Mouse (Mus musculus): ENCODE data around the gene Srsf7. TPM values are rescaled to one million over a fixed set of nuclear protein-coding genes. Genes with fewer than 3 reads are reported as not detected.

The Srsf7 gene
- polyA plus RNA-seq, 1 experiment from 2014 or later: 949 TPM

GRCm38 (mm10) chr17:80166346-80166745, 40.8 kb downstream of the Srsf7 start:
- H3K27ac ChIP-seq: no peak overlapping the region
- H3K27me3 ChIP-seq (ENCODE audit: low read depth, poor library complexity, severe bottlenecking): no peaks in the 10 kb centered on the region
- no peak for DNase-seq (ENCODE audit: low spot score)
- no peak overlapping the region for H3K4me3 ChIP-seq
- no peaks in the 10 kb centered on the region for H3K9me3 ChIP-seq (replicated peaks)
- H3K4me1 ChIP-seq: peaks cover 23% of the 10 kb centered on the region
- H3K36me3 ChIP-seq: no peaks in the 10 kb centered on the region
- WGBS: 92% methylated on average over 6 of the region's 6 CpGs

GRCm38 (mm10) chr17:80165741-80166140, 41.4 kb downstream of the Srsf7 start:
- Histone ChIP-seq H3K27ac (no peak overlapping the region), H3K27me3 (ENCODE audit: low read depth, poor library complexity, severe bottlenecking) (no peaks in the 10 kb centered on the region), H3K36me3 (no peaks in the 10 kb centered on the region), H3K4me1 (peaks cover 23% of the 10 kb centered on the region), H3K4me3 (no peak overlapping the region), H3K9me3 (replicated peaks) (no peaks in the 10 kb centered on the region)
- 86% methylated on average over 6 of the region's 6 CpGs for WGBS
- no peak for DNase-seq (ENCODE audit: low spot score)

GRCm38 (mm10) chr17:80163991-80164390, 43.1 kb downstream of the Srsf7 start:
- no peaks in the 10 kb centered on the region for H3K36me3 ChIP-seq
- DNase-seq (ENCODE audit: low spot score): no peak
- no peaks in the 10 kb centered on the region for H3K9me3 ChIP-seq (replicated peaks)
- no peak overlapping the region for H3K4me3 ChIP-seq
- no peaks in the 10 kb centered on the region for H3K27me3 ChIP-seq (ENCODE audit: low read depth, poor library complexity, severe bottlenecking)
- WGBS: 95% methylated on average over 8 of the region's 8 CpGs
- H3K4me1 ChIP-seq: peaks cover 19% of the 10 kb centered on the region
- H3K27ac ChIP-seq: no peak overlapping the region

GRCm38 (mm10) chr17:80160454-80160853, 46.7 kb downstream of the Srsf7 start:
- DNase-seq (ENCODE audit: low spot score): no peak
- H3K9me3 ChIP-seq (replicated peaks): no peaks in the 10 kb centered on the region
- H3K27ac ChIP-seq: no peak overlapping the region
- WGBS: 79% methylated on average over 5 of the region's 5 CpGs
- no peaks in the 10 kb centered on the region for H3K4me1 ChIP-seq
- no peaks in the 10 kb centered on the region for H3K27me3 ChIP-seq (ENCODE audit: low read depth, poor library complexity, severe bottlenecking)
- no peak overlapping the region for H3K4me3 ChIP-seq
- no peaks in the 10 kb centered on the region for H3K36me3 ChIP-seq

GRCm38 (mm10) chr17:80157489-80157888, 49.6 kb downstream of the Srsf7 start:
- Histone ChIP-seq H3K9me3 (replicated peaks) (no peaks in the 10 kb centered on the region), H3K4me1 (no peaks in the 10 kb centered on the region), H3K27me3 (ENCODE audit: low read depth, poor library complexity, severe bottlenecking) (no peaks in the 10 kb centered on the region), H3K27ac (no peak overlapping the region), H3K4me3 (no peak overlapping the region), H3K36me3 (no peaks in the 10 kb centered on the region)
- WGBS: 94% methylated on average over 6 of the region's 6 CpGs
- DNase-seq (ENCODE audit: low spot score): no peak

- Histone ChIP-seq H3K27ac (no peak overlapping the region), H3K36me3 (no peaks in the 10 kb centered on the region), H3K9me3 (replicated peaks) (no peaks in the 10 kb centered on the region), H3K27me3 (ENCODE audit: low read depth, poor library complexity, severe bottlenecking) (no peaks in the 10 kb centered on the region), H3K4me1 (no peaks in the 10 kb centered on the region), H3K4me3 (no peak overlapping the region)
- no peak for DNase-seq (ENCODE audit: low spot score)
- 95% methylated on average over 8 of the region's 8 CpGs for WGBS
These were observed 50.2 kb downstream of the Srsf7 start for GRCm38 (mm10) chr17:80156905-80157304.

GRCm38 (mm10) chr17:80153631-80154030, 53.5 kb downstream of the Srsf7 start:
- Histone ChIP-seq H3K27ac (no peak overlapping the region), H3K4me1 (no peaks in the 10 kb centered on the region), H3K27me3 (ENCODE audit: low read depth, poor library complexity, severe bottlenecking) (no peaks in the 10 kb centered on the region), H3K9me3 (replicated peaks) (no peaks in the 10 kb centered on the region), H3K4me3 (no peak overlapping the region), H3K36me3 (no peaks in the 10 kb centered on the region)
- no peak for DNase-seq (ENCODE audit: low spot score)
- 58% methylated on average over 2 of the region's 2 CpGs for WGBS

GRCm38 (mm10) chr17:80152767-80153630, 54.1 kb downstream of the Srsf7 start:
- H3K36me3 ChIP-seq: no peaks in the 10 kb centered on the region
- no peak for DNase-seq (ENCODE audit: low spot score)
- no peaks in the 10 kb centered on the region for H3K9me3 ChIP-seq (replicated peaks)
- no peaks in the 10 kb centered on the region for H3K27me3 ChIP-seq (ENCODE audit: low read depth, poor library complexity, severe bottlenecking)
- 62% methylated on average over 12 of the region's 12 CpGs for WGBS
- no peak overlapping the region for H3K27ac ChIP-seq
- H3K4me3 ChIP-seq: no peak overlapping the region
- H3K4me1 ChIP-seq: no peaks in the 10 kb centered on the region

- 23% methylated on average over 5 of the region's 5 CpGs for WGBS
- H3K4me3 ChIP-seq: no peak overlapping the region
These were observed 55.8 kb downstream of the Srsf7 start for GRCm38 (mm10) chr17:80151353-80151752.

More at GRCm38 (mm10) chr17:80151353-80151752, 55.8 kb downstream of the Srsf7 start:
- no peaks in the 10 kb centered on the region for H3K4me1 ChIP-seq
- H3K27me3 ChIP-seq (ENCODE audit: low read depth, poor library complexity, severe bottlenecking): no peaks in the 10 kb centered on the region
- no peak for DNase-seq (ENCODE audit: low spot score)
- no peak overlapping the region for H3K27ac ChIP-seq
- H3K9me3 ChIP-seq (replicated peaks): no peaks in the 10 kb centered on the region
- no peaks in the 10 kb centered on the region for H3K36me3 ChIP-seq

Other genes starting within 250 kb of the Srsf7 start
- gene Hnrnpll, start 145.0 kb downstream of the Srsf7 start, polyA plus RNA-seq (2016; fragmentation: Nextera tagmentation; extraction: Ambion mirVana): 99.2 and 100.0 TPM in 2 replicates
- 11.5 and 12.8 TPM in 2 replicates for gene Galm, start 79.8 kb downstream of the Srsf7 start, polyA plus RNA-seq (2016; fragmentation: Nextera tagmentation; extraction: Ambion mirVana)
- gene Ttc39d, start 153 bp upstream of the Srsf7 start, polyA plus RNA-seq (2016; fragmentation: Nextera tagmentation; extraction: Ambion mirVana): 0.09 and 0.24 TPM in 2 replicates
- gene Gemin6, start 17.1 kb upstream of the Srsf7 start, polyA plus RNA-seq (2016; fragmentation: Nextera tagmentation; extraction: Ambion mirVana): 52.2 and 56.9 TPM in 2 replicates
- 20.0 and 23.9 TPM in 2 replicates for gene Morn2, start 82.9 kb upstream of the Srsf7 start, polyA plus RNA-seq (2016; fragmentation: Nextera tagmentation; extraction: Ambion mirVana)
- gene Dhx57, start 83.2 kb upstream of the Srsf7 start, polyA plus RNA-seq (2016; fragmentation: Nextera tagmentation; extraction: Ambion mirVana): 16.9 and 22.2 TPM in 2 replicates
- gene Arhgef33, start 100.1 kb upstream of the Srsf7 start, polyA plus RNA-seq (2016; fragmentation: Nextera tagmentation; extraction: Ambion mirVana): 0.48 and 0.85 TPM in 2 replicates
- gene Gm10190, start 166.2 kb upstream of the Srsf7 start, polyA plus RNA-seq (2016; fragmentation: Nextera tagmentation; extraction: Ambion mirVana): 1.1 TPM in 1 of 2 replicates, not detected in the other

Measured in limb, embryonic 10.5 days (tissue).